Mouse (Mus musculus): ENCODE measurements around the gene Olfr1218. TPM values are rescaled to one million over a fixed set of nuclear protein-coding genes. Genes with fewer than 3 reads are reported as not detected.
"Not testable (repeated sequence)": the region's sequence is repeated elsewhere in the genome, so short reads cannot be mapped to it uniquely, and the experiment has no call there.

Olfr1218 gene
- total RNA-seq (2015; ENCODE audit: low replicate concordance) (not detected in 2 replicates), total RNA-seq (2017; ENCODE audit: low replicate concordance) (not detected in 2 replicates)

DNA sequence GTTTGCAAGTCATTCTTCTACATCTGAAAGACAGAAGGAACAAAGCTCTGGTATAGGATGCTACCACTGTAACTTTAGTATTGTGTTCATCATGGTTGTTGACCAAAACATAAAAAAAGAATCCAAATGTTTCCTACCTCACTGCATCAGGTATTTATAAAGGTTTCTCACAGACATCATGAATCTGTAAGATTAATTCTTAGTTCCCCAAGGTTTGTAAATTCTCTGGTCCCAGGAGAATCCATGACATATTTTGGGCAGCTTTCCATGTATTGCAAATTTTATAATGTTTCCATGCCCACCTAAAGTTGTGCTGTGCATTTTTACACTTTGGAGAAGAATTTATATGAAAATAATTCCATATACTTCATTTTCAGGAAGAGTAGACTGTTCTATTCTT is at the start of gene Olfr1218:
Gene Olfr1218 (minus strand): TSS at position 101 of the 400 bp plus-strand sequence.
- no peak for ATAC-seq (replicated peaks; ENCODE audit: low FRiP score, poor library complexity, severe bottlenecking)

DNA sequence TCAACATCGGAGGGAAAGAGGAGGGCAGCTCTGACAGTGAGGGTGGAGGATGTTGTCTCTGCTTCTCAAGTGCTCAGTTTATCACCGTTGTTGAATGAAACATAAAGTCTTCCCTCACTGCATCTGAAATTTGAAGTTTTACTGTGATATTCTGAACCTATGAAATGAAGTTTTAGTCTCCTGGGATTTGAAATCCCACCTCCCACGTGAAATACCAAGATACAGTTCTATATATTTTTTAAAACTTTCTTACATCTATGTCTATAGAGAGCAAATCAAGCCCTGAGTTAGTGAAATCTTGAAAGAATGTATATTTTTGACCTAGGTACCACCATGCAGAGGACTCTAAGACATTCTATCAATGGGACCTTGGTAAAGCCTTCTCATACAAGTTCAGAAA is 45.7 kb upstream of the Olfr1218 start, which contains the start of gene Olfr1220:
Gene Olfr1220 (minus strand): TSS at position 101 of the 400 bp plus-strand sequence.
- ATAC-seq (replicated peaks; ENCODE audit: low FRiP score, poor library complexity, severe bottlenecking), result no peak

DNA sequence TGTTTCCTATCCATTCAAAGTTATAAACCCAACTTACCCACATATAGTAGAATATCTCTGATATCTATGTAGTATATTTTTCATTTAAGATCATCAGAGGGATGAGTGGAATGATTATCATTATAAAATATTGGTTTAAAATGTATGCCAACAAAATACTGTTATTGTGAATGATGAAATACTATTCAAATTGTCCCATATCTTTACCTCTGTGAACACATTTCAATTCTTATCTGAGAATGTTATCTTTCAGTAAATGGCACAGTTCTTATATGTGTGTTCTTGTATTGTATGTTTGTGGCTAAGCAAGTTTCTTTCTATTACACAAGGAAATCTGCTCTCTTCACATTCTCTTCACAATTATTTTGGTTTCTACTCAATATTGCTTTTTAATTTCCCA is 44.7 kb upstream of the Olfr1218 start:
- ATAC-seq (replicated peaks; ENCODE audit: low FRiP score, poor library complexity, severe bottlenecking), result no peak

DNA sequence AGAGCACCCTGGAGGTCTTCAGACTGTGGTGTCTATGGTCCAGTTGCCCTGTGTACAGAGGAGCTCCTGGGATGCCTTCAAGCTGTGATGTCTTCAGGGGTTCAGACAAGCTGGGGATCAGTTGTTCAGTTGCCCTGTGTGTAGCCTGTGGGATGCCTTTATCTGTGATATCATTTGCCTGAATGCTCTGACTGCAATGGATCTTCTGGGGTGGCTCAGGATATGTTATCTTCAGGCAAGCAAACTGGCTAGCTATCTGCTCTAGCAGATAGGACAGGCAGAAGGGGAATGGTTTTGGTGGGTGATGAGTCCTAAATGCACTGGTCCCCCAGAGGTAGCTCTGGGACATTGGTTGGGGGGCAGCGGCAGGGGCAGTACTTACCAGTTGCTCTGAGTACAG is 32.9 kb upstream of the Olfr1218 start:
- ATAC-seq (replicated peaks; ENCODE audit: low FRiP score, poor library complexity, severe bottlenecking), result no peak

DNA sequence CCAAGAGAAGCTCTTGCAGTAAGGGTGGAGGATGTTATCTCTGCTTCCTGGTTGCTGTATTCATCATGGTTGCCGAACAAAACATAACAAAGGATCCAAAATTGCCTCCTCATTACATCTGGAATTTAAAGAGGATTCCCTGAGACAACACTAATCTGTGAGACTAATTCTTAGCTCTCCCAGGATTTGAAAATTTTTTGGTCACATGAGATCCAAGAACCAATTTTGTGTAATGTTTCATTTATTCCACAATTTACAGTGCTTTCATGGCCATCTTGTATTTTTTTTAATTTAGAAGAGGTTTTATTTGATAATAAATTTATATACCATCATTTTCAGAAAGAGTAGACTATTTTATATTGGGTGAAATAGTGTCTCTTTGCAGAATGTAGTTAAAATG is 22.4 kb upstream of the Olfr1218 start, which contains the start of gene Olfr1219:
Gene Olfr1219 (minus strand): TSS at position 101 of the 400 bp plus-strand sequence.
- ATAC-seq (replicated peaks; ENCODE audit: low FRiP score, poor library complexity, severe bottlenecking), result no peak

DNA sequence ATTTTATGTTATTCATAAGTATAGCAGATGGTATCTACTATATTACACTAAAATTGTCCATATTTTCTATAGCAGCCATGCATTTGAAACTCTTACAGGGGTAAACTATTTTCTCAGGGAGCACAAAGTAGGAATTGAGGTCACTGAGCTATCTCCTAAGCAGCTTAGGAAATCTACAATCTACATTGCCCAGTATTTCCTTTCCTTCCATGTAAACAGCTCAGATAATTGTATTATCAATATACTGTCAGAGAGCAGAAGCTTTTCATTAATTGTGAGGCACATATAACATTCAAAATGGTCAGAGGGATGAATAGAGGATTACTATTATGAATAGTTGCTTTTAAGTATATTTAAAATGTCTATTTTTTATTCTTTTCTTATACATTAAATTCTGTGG is 20.5 kb upstream of the Olfr1218 start:
- no peak for ATAC-seq (replicated peaks; ENCODE audit: low FRiP score, poor library complexity, severe bottlenecking)

DNA sequence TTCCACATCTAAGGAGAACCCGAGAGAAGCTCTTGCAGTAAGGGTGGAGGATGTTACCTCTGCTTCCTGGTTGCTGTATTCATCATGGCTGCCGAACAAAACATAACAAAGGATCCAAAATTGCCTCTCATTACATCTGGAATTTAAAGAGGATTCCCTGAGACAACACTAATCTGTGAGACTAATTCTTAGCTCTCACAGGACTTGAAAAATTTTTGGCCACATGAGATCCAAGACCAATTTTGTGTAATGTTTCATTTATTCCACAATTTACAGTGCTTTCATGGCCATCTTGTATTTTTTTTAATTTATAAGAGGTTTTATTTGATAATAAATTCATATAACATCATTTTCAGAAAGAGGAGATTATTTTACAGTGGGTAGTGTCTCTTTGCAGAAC is 29.0 kb downstream of the Olfr1218 start, which contains the start of gene Olfr1217:
Gene Olfr1217 (minus strand): TSS at position 101 of the 400 bp plus-strand sequence.
- no peak for ATAC-seq (replicated peaks; ENCODE audit: low FRiP score, poor library complexity, severe bottlenecking)

DNA sequence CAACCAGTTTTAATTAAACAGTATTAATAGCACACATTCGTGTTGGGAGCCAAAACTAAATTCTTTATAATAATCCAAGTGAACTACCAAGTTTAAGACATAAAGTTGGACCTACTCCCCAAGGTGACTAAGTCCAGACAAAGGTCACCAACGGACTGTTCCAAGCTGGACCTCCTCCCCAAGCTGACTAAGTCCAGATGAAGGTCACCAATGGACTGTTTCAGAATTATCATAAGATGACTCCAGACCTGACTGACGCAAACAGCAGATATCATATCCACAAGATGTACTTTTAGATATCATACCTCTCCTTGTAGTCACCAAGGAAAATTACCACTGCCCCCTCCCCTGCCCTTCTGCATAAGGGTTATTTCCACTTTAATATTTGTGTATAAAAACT is 39.6 kb downstream of the Olfr1218 start:
- ATAC-seq (replicated peaks; ENCODE audit: low FRiP score, poor library complexity, severe bottlenecking), result not testable (repeated sequence)

DNA sequence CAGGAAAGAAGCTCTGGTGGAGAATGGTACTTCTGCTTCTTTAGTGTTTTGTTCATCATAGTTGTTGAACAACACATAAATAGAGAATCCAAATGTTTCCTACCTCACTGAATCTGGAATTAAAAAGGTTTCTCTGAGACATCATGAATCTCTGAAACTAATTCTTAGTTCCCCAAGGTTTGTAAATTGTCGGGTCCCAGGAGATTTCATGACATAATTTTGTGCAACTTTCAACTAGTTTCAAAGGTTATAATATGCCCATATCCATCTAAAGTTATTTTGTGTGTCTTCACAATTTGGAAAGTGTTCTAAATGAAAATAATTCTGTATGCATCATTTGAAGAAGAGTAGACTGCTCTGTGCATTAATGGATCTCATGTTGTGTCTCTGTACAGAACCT is 42.7 kb downstream of the Olfr1218 start, which contains the start of gene Olfr1216:
Gene Olfr1216 (minus strand): TSS at position 101 of the 400 bp plus-strand sequence.
- no peak for ATAC-seq (replicated peaks; ENCODE audit: low FRiP score, poor library complexity, severe bottlenecking)

DNA sequence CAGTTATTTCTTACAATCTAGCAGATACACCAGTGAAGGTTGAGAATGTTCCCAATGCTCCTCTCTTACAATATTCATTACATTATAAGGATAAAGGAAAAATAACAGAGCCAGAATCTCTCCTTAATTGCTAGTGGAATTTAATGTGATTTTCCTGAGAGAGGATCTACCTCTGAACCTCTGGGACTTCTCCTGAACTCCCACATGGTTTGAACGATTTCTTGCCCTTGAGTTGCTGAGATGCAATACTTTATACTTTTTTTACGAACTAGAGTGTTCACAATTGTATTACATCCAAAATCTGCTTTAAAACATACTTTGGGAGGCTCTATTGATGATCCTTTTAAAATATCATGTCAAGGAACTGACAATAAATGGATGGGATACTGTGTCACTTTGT is 54.1 kb downstream of the Olfr1218 start, which contains the start of gene Olfr1215:
Gene Olfr1215 (minus strand): TSS at position 101 of the 400 bp plus-strand sequence.
- no peak for ATAC-seq (replicated peaks; ENCODE audit: low FRiP score, poor library complexity, severe bottlenecking)

Other genes with a start within 250 kb of the Olfr1218 start
- not detected in 2 replicates for gene Olfr1202, start 246.7 kb downstream of the Olfr1218 start, total RNA-seq (2015; ENCODE audit: low replicate concordance)
- not detected in 2 replicates for gene Olfr1202, start 246.7 kb downstream of the Olfr1218 start, total RNA-seq (2017; ENCODE audit: low replicate concordance)
- not detected in 2 replicates for gene Olfr1205, start 231.4 kb downstream of the Olfr1218 start, total RNA-seq (2015; ENCODE audit: low replicate concordance)
- not detected in 2 replicates for gene Olfr1205, start 231.4 kb downstream of the Olfr1218 start, total RNA-seq (2017; ENCODE audit: low replicate concordance)
- gene Olfr1204, start 211.9 kb downstream of the Olfr1218 start, total RNA-seq (2015; ENCODE audit: low replicate concordance), result not detected in 2 replicates
- not detected in 2 replicates for gene Olfr1204, start 211.9 kb downstream of the Olfr1218 start, total RNA-seq (2017; ENCODE audit: low replicate concordance)
- not detected in 2 replicates for gene Olfr1206, start 198.0 kb downstream of the Olfr1218 start, total RNA-seq (2015; ENCODE audit: low replicate concordance)
- gene Olfr1206, start 198.0 kb downstream of the Olfr1218 start, total RNA-seq (2017; ENCODE audit: low replicate concordance), result not detected in 2 replicates
- not detected in 2 replicates for gene Olfr1208, start 158.9 kb downstream of the Olfr1218 start, total RNA-seq (2015; ENCODE audit: low replicate concordance)
- gene Olfr1208, start 158.9 kb downstream of the Olfr1218 start, total RNA-seq (2017; ENCODE audit: low replicate concordance), result not detected in 2 replicates
- not detected in 2 replicates for gene Olfr1209, start 146.0 kb downstream of the Olfr1218 start, total RNA-seq (2015; ENCODE audit: low replicate concordance)
- gene Olfr1209, start 146.0 kb downstream of the Olfr1218 start, total RNA-seq (2017; ENCODE audit: low replicate concordance), result not detected in 2 replicates
- not detected in 2 replicates for gene Olfr1211, start 123.1 kb downstream of the Olfr1218 start, total RNA-seq (2015; ENCODE audit: low replicate concordance)
- not detected in 2 replicates for gene Olfr1211, start 123.1 kb downstream of the Olfr1218 start, total RNA-seq (2017; ENCODE audit: low replicate concordance)
- gene Olfr1212, start 107.2 kb downstream of the Olfr1218 start, total RNA-seq (2015; ENCODE audit: low replicate concordance), result not detected in 2 replicates
- gene Olfr1212, start 107.2 kb downstream of the Olfr1218 start, total RNA-seq (2017; ENCODE audit: low replicate concordance), result not detected in 2 replicates
- gene Gm13762, start 80.9 kb downstream of the Olfr1218 start, total RNA-seq (2015; ENCODE audit: low replicate concordance), result not detected in 2 replicates
- gene Gm13762, start 80.9 kb downstream of the Olfr1218 start, total RNA-seq (2017; ENCODE audit: low replicate concordance), result not detected in 2 replicates
- gene Olfr1214, start 68.5 kb downstream of the Olfr1218 start, total RNA-seq (2015; ENCODE audit: low replicate concordance), result not detected in 2 replicates
- gene Olfr1214, start 68.5 kb downstream of the Olfr1218 start, total RNA-seq (2017; ENCODE audit: low replicate concordance), result not detected in 2 replicates
- gene Olfr1215, start 54.2 kb downstream of the Olfr1218 start, total RNA-seq (2015; ENCODE audit: low replicate concordance), result not detected in 2 replicates
- gene Olfr1215, start 54.2 kb downstream of the Olfr1218 start, total RNA-seq (2017; ENCODE audit: low replicate concordance), result not detected in 2 replicates
- gene Olfr1216, start 42.8 kb downstream of the Olfr1218 start, total RNA-seq (2015; ENCODE audit: low replicate concordance), result not detected in 2 replicates
- gene Olfr1216, start 42.8 kb downstream of the Olfr1218 start, total RNA-seq (2017; ENCODE audit: low replicate concordance), result not detected in 2 replicates
- gene Olfr1217, start 29.1 kb downstream of the Olfr1218 start, total RNA-seq (2015; ENCODE audit: low replicate concordance), result not detected in 2 replicates
- gene Olfr1217, start 29.1 kb downstream of the Olfr1218 start, total RNA-seq (2017; ENCODE audit: low replicate concordance), result not detected in 2 replicates
- gene Olfr1219, start 22.3 kb upstream of the Olfr1218 start, total RNA-seq (2015; ENCODE audit: low replicate concordance), result not detected in 2 replicates
- gene Olfr1219, start 22.3 kb upstream of the Olfr1218 start, total RNA-seq (2017; ENCODE audit: low replicate concordance), result not detected in 2 replicates
- gene Olfr1220, start 45.6 kb upstream of the Olfr1218 start, total RNA-seq (2015; ENCODE audit: low replicate concordance), result not detected in 2 replicates
- not detected in 2 replicates for gene Olfr1220, start 45.6 kb upstream of the Olfr1218 start, total RNA-seq (2017; ENCODE audit: low replicate concordance)
- not detected in 2 replicates for gene Olfr1221, start 56.1 kb upstream of the Olfr1218 start, total RNA-seq (2015; ENCODE audit: low replicate concordance)
- gene Olfr1221, start 56.1 kb upstream of the Olfr1218 start, total RNA-seq (2017; ENCODE audit: low replicate concordance), result not detected in 2 replicates
- gene Olfr1222, start 71.9 kb upstream of the Olfr1218 start, total RNA-seq (2015; ENCODE audit: low replicate concordance), result not detected in 2 replicates
- not detected in 2 replicates for gene Olfr1222, start 71.9 kb upstream of the Olfr1218 start, total RNA-seq (2017; ENCODE audit: low replicate concordance)
- not detected in 2 replicates for gene Olfr1223, start 90.4 kb upstream of the Olfr1218 start, total RNA-seq (2015; ENCODE audit: low replicate concordance)
- not detected in 2 replicates for gene Olfr1223, start 90.4 kb upstream of the Olfr1218 start, total RNA-seq (2017; ENCODE audit: low replicate concordance)
- gene Olfr1224-ps1, start 102.9 kb upstream of the Olfr1218 start, total RNA-seq (2015; ENCODE audit: low replicate concordance), result not detected in 2 replicates
- not detected in 2 replicates for gene Olfr1224-ps1, start 102.9 kb upstream of the Olfr1218 start, total RNA-seq (2017; ENCODE audit: low replicate concordance)
- not detected in 2 replicates for gene Olfr1225, start 113.5 kb upstream of the Olfr1218 start, total RNA-seq (2015; ENCODE audit: low replicate concordance)
- not detected in 2 replicates for gene Olfr1225, start 113.5 kb upstream of the Olfr1218 start, total RNA-seq (2017; ENCODE audit: low replicate concordance)
- not detected in 2 replicates for gene Olfr1226, start 138.9 kb upstream of the Olfr1218 start, total RNA-seq (2015; ENCODE audit: low replicate concordance)
- not detected in 2 replicates for gene Olfr1226, start 138.9 kb upstream of the Olfr1218 start, total RNA-seq (2017; ENCODE audit: low replicate concordance)
- not detected in 2 replicates for gene Olfr1228, start 192.9 kb upstream of the Olfr1218 start, total RNA-seq (2015; ENCODE audit: low replicate concordance)
- not detected in 2 replicates for gene Olfr1228, start 192.9 kb upstream of the Olfr1218 start, total RNA-seq (2017; ENCODE audit: low replicate concordance)
- not detected in 2 replicates for gene Olfr1229, start 226.8 kb upstream of the Olfr1218 start, total RNA-seq (2015; ENCODE audit: low replicate concordance)
- gene Olfr1229, start 226.8 kb upstream of the Olfr1218 start, total RNA-seq (2017; ENCODE audit: low replicate concordance), result not detected in 2 replicates
- not detected in 2 replicates for gene Olfr1230, start 236.1 kb upstream of the Olfr1218 start, total RNA-seq (2015; ENCODE audit: low replicate concordance)
- gene Olfr1230, start 236.1 kb upstream of the Olfr1218 start, total RNA-seq (2017; ENCODE audit: low replicate concordance), result not detected in 2 replicates
- gene Olfr1231, start 245.9 kb upstream of the Olfr1218 start, total RNA-seq (2015; ENCODE audit: low replicate concordance), result not detected in 2 replicates
- not detected in 2 replicates for gene Olfr1231, start 245.9 kb upstream of the Olfr1218 start, total RNA-seq (2017; ENCODE audit: low replicate concordance)